Mouse (Mus musculus): ENCODE measurements around the gene Gm20708.
"Not testable (repeated sequence)": the region's sequence is repeated elsewhere in the genome, so short reads cannot be mapped to it uniquely, and the experiment has no call there.

Gene Gm20708

GRCm38 (mm10) chr11:117781199-117781821 is 28.2 kb upstream of the Gm20708 start:
- DNase-seq: peak; percentile 63

GRCm38 (mm10) chr11:117781993-117782704 is 27.3 kb upstream of the Gm20708 start, which contains the start of the genes Tmc8 and Tmc6:
Tmc8 (plus strand) TSS chr11:117782076.
Tmc6 (minus strand) TSS chr11:117782198.
- peak; percentile 81 to 84 for DNase-seq

- DNase-seq: no peak
These were observed 26.8 kb upstream of the Gm20708 start for GRCm38 (mm10) chr11:117782705-117783034.

- peak; percentile 74 to 78 for DNase-seq
These were observed 26.4 kb upstream of the Gm20708 start for GRCm38 (mm10) chr11:117783089-117783488.

- peak; percentile 43 to 52 for DNase-seq
These were observed 25.7 kb upstream of the Gm20708 start for GRCm38 (mm10) chr11:117783683-117784309.

- peak; percentile 64 to 72 for DNase-seq
These were observed 23.2 kb upstream of the Gm20708 start for GRCm38 (mm10) chr11:117786294-117786693.

GRCm38 (mm10) chr11:117788481-117788880 is 21.0 kb upstream of the Gm20708 start:
- DNase-seq: not testable (repeated sequence)

GRCm38 (mm10) chr11:117790286-117790685 is 19.2 kb upstream of the Gm20708 start:
- DNase-seq: peak; percentile 64 to 76

GRCm38 (mm10) chr11:117790703-117791440 is 18.6 kb upstream of the Gm20708 start:
- peak in 1 of 2 experiments; percentile 55 for DNase-seq

- no peak for DNase-seq
These were observed 18.1 kb upstream of the Gm20708 start for GRCm38 (mm10) chr11:117791441-117791761.

- peak; percentile 75 to 77 for DNase-seq
These were observed 17.1 kb upstream of the Gm20708 start for GRCm38 (mm10) chr11:117792281-117792888.

- DNase-seq: no peak
These were observed 15.4 kb upstream of the Gm20708 start for GRCm38 (mm10) chr11:117794035-117794551.

GRCm38 (mm10) chr11:117796954-117797353 is 12.5 kb upstream of the Gm20708 start:
- DNase-seq: no peak

- no peak for DNase-seq
These were observed 11.8 kb upstream of the Gm20708 start, which contains the start of gene 6030468B19Rik for GRCm38 (mm10) chr11:117797511-117798159. 6030468B19Rik (plus strand) TSS chr11:117797660.

GRCm38 (mm10) chr11:117798160-117798541 is 11.3 kb upstream of the Gm20708 start:
- DNase-seq: no peak

GRCm38 (mm10) chr11:117799174-117799573 is 10.3 kb upstream of the Gm20708 start:
- no peak for DNase-seq

GRCm38 (mm10) chr11:117800038-117800437 is 9.4 kb upstream of the Gm20708 start:
- DNase-seq: no peak

GRCm38 (mm10) chr11:117801650-117802049 is 7.8 kb upstream of the Gm20708 start:
- DNase-seq: no peak

- DNase-seq: no peak
These were observed 6.2 kb upstream of the Gm20708 start for GRCm38 (mm10) chr11:117803166-117803688.

- DNase-seq: no peak
These were observed 2.7 kb upstream of the Gm20708 start for GRCm38 (mm10) chr11:117806781-117807180.

- DNase-seq: peak; percentile 66 to 76
These were observed 1.1 kb downstream of the Gm20708 start for GRCm38 (mm10) chr11:117810401-117811046.

All from spleen, adult 18-20 months (tissue).